Mouse (Mus musculus): ENCODE data around the gene Erbb2. TPM values are rescaled to one million over a fixed set of nuclear protein-coding genes. Genes with fewer than 3 reads are reported as not detected.

Gene Erbb2
- total RNA-seq, 1 experiment, result 13.2 TPM

DNA sequence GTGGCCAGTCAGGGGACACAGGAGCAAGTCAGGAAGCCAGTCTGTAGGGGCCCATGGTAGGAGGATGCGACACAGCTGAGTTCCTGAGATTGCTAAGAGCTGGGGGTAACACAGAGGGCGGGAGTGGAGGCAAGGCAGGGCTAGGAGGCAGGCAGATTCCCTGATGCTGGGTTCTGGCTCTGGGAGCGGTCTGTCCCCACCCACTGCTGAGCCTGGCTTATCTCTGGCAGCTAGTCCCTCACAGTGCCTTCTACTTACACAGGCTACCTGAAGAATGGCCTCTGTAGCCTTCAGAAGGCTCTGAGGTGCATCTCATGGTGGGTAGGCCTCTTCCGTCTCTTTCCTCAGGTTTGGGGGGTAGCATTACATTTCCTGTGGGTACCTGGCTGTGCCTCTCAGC lies 19.6 kb upstream of the Erbb2 start:
- DNase-seq (ENCODE audit: low read depth, low spot score), result no peak
- peaks cover 0 to 28% of the 10 kb centered on the region in 2 experiments; a peak in 1 of 4 replicates for H3K4me1 ChIP-seq (ENCODE audit: control insufficient read depth in 2 of 2, insufficient read depth in 2 of 2, low read length in 2 of 2, poor library complexity in 1 of 2)
- 0 out of 2 replicates have a peak overlapping the region, but pooled peaks have one; percentile 5 for H3K27ac ChIP-seq (ENCODE audit: insufficient read depth, low read depth, low read length, poor library complexity, severe bottlenecking)
- TF ChIP-seq ZNF384 (IDR thresholded peaks at IDR 0.05; ENCODE audit: low read depth, low read length) (no peak), CHD2 (IDR thresholded peaks at IDR 0.05; ENCODE audit: low read depth, low read length) (no peak), ZC3H11A (IDR thresholded peaks at IDR 0.05; ENCODE audit: borderline replicate concordance, low read depth, low read length) (no peak), HCFC1 (IDR thresholded peaks at IDR 0.05; ENCODE audit: borderline replicate concordance, insufficient read depth, low read length) (no peak), MAFK (IDR thresholded peaks at IDR 0.05; ENCODE audit: insufficient read depth, low read depth, low read length) (no peak)
- in situ Hi-C loops (cut with MboI; ENCODE audit: low sequenced_read_pairs in 2 of 2, unreplicated experiment in 2 of 2), result no loop called here
- H3K4me3 ChIP-seq (ENCODE audit: insufficient read depth in 1 of 2, low read depth in 1 of 2, low read length in 2 of 2, poor library complexity in 1 of 2, severe bottlenecking in 1 of 2), result peak overlapping the region in 1 of 2 experiments; percentile 26; a peak in 2 of 4 replicates
- no peak overlapping the region for H3K9ac ChIP-seq (ENCODE audit: insufficient read depth, low read depth, low read length, poor library complexity, severe bottlenecking)
- no peaks in the 10 kb centered on the region for H3K36me3 ChIP-seq (ENCODE audit: control insufficient read depth, insufficient read depth, low read length, poor library complexity, severe bottlenecking)
- no peaks in the 10 kb centered on the region for H3K9me3 ChIP-seq (ENCODE audit: control insufficient read depth, insufficient read depth, low read depth, low read length)

DNA sequence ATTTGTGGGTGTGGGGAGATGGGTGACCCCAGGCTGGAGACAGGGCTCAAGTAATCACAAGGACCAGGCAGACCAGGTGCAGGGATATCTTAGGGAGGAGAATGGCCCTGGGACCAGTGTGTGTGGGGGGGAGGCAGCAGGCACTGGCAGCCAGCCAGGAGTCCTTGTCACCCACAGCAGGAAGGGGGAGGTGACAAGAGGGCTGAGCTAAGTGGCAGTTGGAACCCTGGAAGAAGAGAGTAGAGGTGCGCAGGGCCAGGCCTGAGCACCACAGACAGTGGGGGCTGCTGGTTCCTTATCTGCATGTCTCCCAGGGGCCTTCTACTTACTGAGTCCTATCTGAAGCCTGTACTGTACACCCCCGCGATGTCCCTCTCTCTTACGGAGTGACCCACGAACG lies 19.0 kb upstream of the Erbb2 start:
- H3K27ac ChIP-seq (ENCODE audit: insufficient read depth, low read depth, low read length, poor library complexity, severe bottlenecking), result no peak overlapping the region
- no peaks in the 10 kb centered on the region for H3K36me3 ChIP-seq (ENCODE audit: control insufficient read depth, insufficient read depth, low read length, poor library complexity, severe bottlenecking)
- H3K4me1 ChIP-seq (ENCODE audit: control insufficient read depth in 2 of 2, insufficient read depth in 2 of 2, low read length in 2 of 2, poor library complexity in 1 of 2), result peaks cover 0 to 27% of the 10 kb centered on the region in 2 experiments; a peak in 1 of 4 replicates
- no peak overlapping the region for H3K9ac ChIP-seq (ENCODE audit: insufficient read depth, low read depth, low read length, poor library complexity, severe bottlenecking)
- no peak for TF ChIP-seq ZC3H11A (IDR thresholded peaks at IDR 0.05; ENCODE audit: borderline replicate concordance, low read depth, low read length)
- no peak overlapping the region for H3K4me3 ChIP-seq (ENCODE audit: insufficient read depth in 1 of 2, low read depth in 1 of 2, low read length in 2 of 2, poor library complexity in 1 of 2, severe bottlenecking in 1 of 2)
- H3K9me3 ChIP-seq (ENCODE audit: control insufficient read depth, insufficient read depth, low read depth, low read length), result no peaks in the 10 kb centered on the region
- in situ Hi-C loops (cut with MboI; ENCODE audit: low sequenced_read_pairs in 2 of 2, unreplicated experiment in 2 of 2), result no loop called here
- no peak for DNase-seq (ENCODE audit: low read depth, low spot score)

DNA sequence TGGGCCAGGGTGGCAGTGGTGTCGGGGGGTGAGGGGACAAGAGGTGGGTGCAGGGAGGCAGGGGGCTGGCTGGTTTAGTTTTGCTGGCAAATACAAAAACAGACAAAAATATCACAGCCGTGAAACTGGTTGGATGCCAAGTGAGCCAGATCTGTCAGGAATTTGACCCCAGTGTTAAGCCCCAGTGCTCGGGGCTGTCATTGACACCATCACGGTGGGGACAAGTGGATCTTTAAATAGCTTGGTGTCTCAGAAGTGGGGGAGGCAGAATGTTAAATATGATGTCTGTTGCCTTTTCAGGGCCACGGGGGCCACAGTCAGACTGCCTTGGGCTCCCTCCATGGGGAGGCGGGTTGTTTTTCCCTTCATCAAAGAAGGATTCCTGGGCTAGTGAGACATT lies 18.0 kb upstream of the Erbb2 start:
- DNase-seq (ENCODE audit: low read depth, low spot score), result no peak
- in situ Hi-C loops (cut with MboI; ENCODE audit: low sequenced_read_pairs in 2 of 2, unreplicated experiment in 2 of 2), result no loop called here
- Histone ChIP-seq H3K27ac (ENCODE audit: insufficient read depth, low read depth, low read length, poor library complexity, severe bottlenecking) (no peak overlapping the region), H3K9ac (ENCODE audit: insufficient read depth, low read depth, low read length, poor library complexity, severe bottlenecking) (no peak overlapping the region), H3K9me3 (ENCODE audit: control insufficient read depth, insufficient read depth, low read depth, low read length) (no peaks in the 10 kb centered on the region), H3K4me1 (ENCODE audit: control insufficient read depth in 2 of 2, insufficient read depth in 2 of 2, low read length in 2 of 2, poor library complexity in 1 of 2) (peaks cover 0 to 24% of the 10 kb centered on the region in 2 experiments; a peak in 1 of 4 replicates), H3K4me3 (ENCODE audit: insufficient read depth in 1 of 2, low read depth in 1 of 2, low read length in 2 of 2, poor library complexity in 1 of 2, severe bottlenecking in 1 of 2) (no peak overlapping the region), H3K36me3 (ENCODE audit: control insufficient read depth, insufficient read depth, low read length, poor library complexity, severe bottlenecking) (no peaks in the 10 kb centered on the region)
- TF ChIP-seq CHD2 (IDR thresholded peaks at IDR 0.05; ENCODE audit: low read depth, low read length), result no peak
- TF ChIP-seq HCFC1 (IDR thresholded peaks at IDR 0.05; ENCODE audit: borderline replicate concordance, insufficient read depth, low read length), result no peak
- no peak for TF ChIP-seq ZC3H11A (IDR thresholded peaks at IDR 0.05; ENCODE audit: borderline replicate concordance, low read depth, low read length)
- no peak for TF ChIP-seq MAFK (IDR thresholded peaks at IDR 0.05; ENCODE audit: insufficient read depth, low read depth, low read length)
- TF ChIP-seq ZNF384 (IDR thresholded peaks at IDR 0.05; ENCODE audit: low read depth, low read length), result no peak

DNA sequence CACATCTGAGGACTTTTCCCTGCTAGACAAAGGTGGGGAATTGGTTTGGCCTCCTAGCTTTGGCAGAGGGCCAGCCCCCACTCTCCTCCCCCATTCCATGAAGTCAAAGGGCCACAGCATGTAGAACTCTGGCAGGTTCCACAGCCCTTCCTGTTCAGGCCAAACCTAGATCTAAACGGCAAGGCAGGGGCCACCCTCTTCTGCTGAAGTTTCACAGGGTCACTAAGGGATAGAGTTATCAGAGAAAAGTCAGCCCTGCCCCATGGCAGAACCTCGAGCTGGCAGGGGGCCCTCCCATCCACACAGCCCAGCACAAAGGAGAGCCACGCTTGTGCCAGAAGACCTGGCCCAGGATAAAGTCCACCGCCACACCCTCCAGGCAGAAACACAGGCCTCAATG lies 17.2 kb upstream of the Erbb2 start:
- Histone ChIP-seq H3K4me1 (ENCODE audit: control insufficient read depth in 2 of 2, insufficient read depth in 2 of 2, low read length in 2 of 2, poor library complexity in 1 of 2) (peaks cover 0 to 26% of the 10 kb centered on the region in 2 experiments; a peak in 1 of 4 replicates), H3K9me3 (ENCODE audit: control insufficient read depth, insufficient read depth, low read depth, low read length) (no peaks in the 10 kb centered on the region), H3K4me3 (ENCODE audit: insufficient read depth in 1 of 2, low read depth in 1 of 2, low read length in 2 of 2, poor library complexity in 1 of 2, severe bottlenecking in 1 of 2) (no peak overlapping the region), H3K27ac (ENCODE audit: insufficient read depth, low read depth, low read length, poor library complexity, severe bottlenecking) (no peak overlapping the region), H3K9ac (ENCODE audit: insufficient read depth, low read depth, low read length, poor library complexity, severe bottlenecking) (no peak overlapping the region), H3K36me3 (ENCODE audit: control insufficient read depth, insufficient read depth, low read length, poor library complexity, severe bottlenecking) (no peaks in the 10 kb centered on the region)
- TF ChIP-seq ZNF384 (IDR thresholded peaks at IDR 0.05; ENCODE audit: low read depth, low read length) (no peak), MAFK (IDR thresholded peaks at IDR 0.05; ENCODE audit: insufficient read depth, low read depth, low read length) (no peak), HCFC1 (IDR thresholded peaks at IDR 0.05; ENCODE audit: borderline replicate concordance, insufficient read depth, low read length) (no peak), CHD2 (IDR thresholded peaks at IDR 0.05; ENCODE audit: low read depth, low read length) (no peak), ZC3H11A (IDR thresholded peaks at IDR 0.05; ENCODE audit: borderline replicate concordance, low read depth, low read length) (no peak)
- in situ Hi-C loops (cut with MboI; ENCODE audit: low sequenced_read_pairs in 2 of 2, unreplicated experiment in 2 of 2), result no loop called here
- DNase-seq (ENCODE audit: low read depth, low spot score), result no peak

DNA sequence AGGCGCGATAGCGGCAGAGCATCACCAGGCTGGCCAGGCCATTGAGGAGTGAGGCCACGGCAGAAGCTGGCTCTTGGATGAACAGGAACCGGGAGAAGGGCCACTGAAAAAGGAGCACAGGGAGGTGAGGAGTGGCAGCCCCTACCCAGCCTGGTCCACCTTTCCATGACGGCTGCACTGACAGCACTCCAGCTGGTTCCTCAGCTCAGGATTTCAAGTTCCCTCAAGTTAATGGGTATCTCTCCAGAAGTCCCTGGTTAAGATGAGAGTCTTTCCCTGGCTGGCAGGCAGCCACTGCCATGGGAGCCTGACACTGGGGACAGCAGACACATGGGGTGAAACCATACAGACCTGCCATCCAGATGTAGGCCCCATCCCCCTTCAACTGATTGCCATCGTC lies 14.3 kb upstream of the Erbb2 start:
- no peak for TF ChIP-seq ZNF384 (IDR thresholded peaks at IDR 0.05; ENCODE audit: low read depth, low read length)
- no peak for TF ChIP-seq HCFC1 (IDR thresholded peaks at IDR 0.05; ENCODE audit: borderline replicate concordance, insufficient read depth, low read length)
- TF ChIP-seq CHD2 (IDR thresholded peaks at IDR 0.05; ENCODE audit: low read depth, low read length), result no peak
- TF ChIP-seq MAFK (IDR thresholded peaks at IDR 0.05; ENCODE audit: insufficient read depth, low read depth, low read length), result no peak
- TF ChIP-seq ZC3H11A (IDR thresholded peaks at IDR 0.05; ENCODE audit: borderline replicate concordance, low read depth, low read length), result no peak

More for the DNA sequence above, 14.3 kb upstream of the Erbb2 start:
- peaks cover 0 to 8% of the 10 kb centered on the region in 2 experiments; a peak in 1 of 4 replicates for H3K4me1 ChIP-seq (ENCODE audit: control insufficient read depth in 2 of 2, insufficient read depth in 2 of 2, low read length in 2 of 2, poor library complexity in 1 of 2)
- H3K27ac ChIP-seq (ENCODE audit: insufficient read depth, low read depth, low read length, poor library complexity, severe bottlenecking), result no peak overlapping the region
- no peaks in the 10 kb centered on the region for H3K9me3 ChIP-seq (ENCODE audit: control insufficient read depth, insufficient read depth, low read depth, low read length)
- DNase-seq (ENCODE audit: low read depth, low spot score), result no peak
- in situ Hi-C loops (cut with MboI; ENCODE audit: low sequenced_read_pairs in 2 of 2, unreplicated experiment in 2 of 2), result no loop called here
- H3K36me3 ChIP-seq (ENCODE audit: control insufficient read depth, insufficient read depth, low read length, poor library complexity, severe bottlenecking), result no peaks in the 10 kb centered on the region
- no peak overlapping the region for H3K9ac ChIP-seq (ENCODE audit: insufficient read depth, low read depth, low read length, poor library complexity, severe bottlenecking)
- H3K4me3 ChIP-seq (ENCODE audit: insufficient read depth in 1 of 2, low read depth in 1 of 2, low read length in 2 of 2, poor library complexity in 1 of 2, severe bottlenecking in 1 of 2), result no peak overlapping the region
